Mouse (Mus musculus): ENCODE measurements around the gene Gm20388. TPM values are rescaled to one million over a fixed set of nuclear protein-coding genes. Genes with fewer than 3 reads are reported as not detected.

The Gm20388 gene
- polyA plus RNA-seq, 1 experiment, result 59.3 TPM

- no peak for TF ChIP-seq POLR2A (IDR thresholded peaks at IDR 0.05; ENCODE audit: borderline replicate concordance, extremely low read depth, insufficient read depth, insufficient read length, poor library complexity, severe bottlenecking)
- TF ChIP-seq CTCF (IDR thresholded peaks at IDR 0.05; ENCODE audit: borderline replicate concordance, extremely low read depth, insufficient read depth, insufficient read length), result no peak
- no peak for DNase-seq (ENCODE audit: low read depth)
Measured at GRCm38 (mm10) chr8:121877828-121878480, 1967.3 kb downstream of the Gm20388 start.

- TF ChIP-seq POLR2A (IDR thresholded peaks at IDR 0.05; ENCODE audit: borderline replicate concordance, extremely low read depth, insufficient read depth, insufficient read length, poor library complexity, severe bottlenecking), result no peak
- no peak for TF ChIP-seq CTCF (IDR thresholded peaks at IDR 0.05; ENCODE audit: borderline replicate concordance, extremely low read depth, insufficient read depth, insufficient read length)
- no peak for DNase-seq (ENCODE audit: low read depth)
Measured at GRCm38 (mm10) chr8:121879712-121880111, 1969.1 kb downstream of the Gm20388 start.

- TF ChIP-seq POLR2A (IDR thresholded peaks at IDR 0.05; ENCODE audit: borderline replicate concordance, extremely low read depth, insufficient read depth, insufficient read length, poor library complexity, severe bottlenecking), result no peak
- no peak for TF ChIP-seq CTCF (IDR thresholded peaks at IDR 0.05; ENCODE audit: borderline replicate concordance, extremely low read depth, insufficient read depth, insufficient read length)
- no peak for DNase-seq (ENCODE audit: low read depth)
Measured at GRCm38 (mm10) chr8:121880818-121881217, 1970.2 kb downstream of the Gm20388 start.

GRCm38 (mm10) chr8:121881921-121882320 lies 1971.3 kb downstream of the Gm20388 start:
- TF ChIP-seq POLR2A (IDR thresholded peaks at IDR 0.05; ENCODE audit: borderline replicate concordance, extremely low read depth, insufficient read depth, insufficient read length, poor library complexity, severe bottlenecking) (no peak), CTCF (IDR thresholded peaks at IDR 0.05; ENCODE audit: borderline replicate concordance, extremely low read depth, insufficient read depth, insufficient read length) (no peak)
- no peak for DNase-seq (ENCODE audit: low read depth)

- TF ChIP-seq CTCF (IDR thresholded peaks at IDR 0.05; ENCODE audit: borderline replicate concordance, extremely low read depth, insufficient read depth, insufficient read length) (no peak), POLR2A (IDR thresholded peaks at IDR 0.05; ENCODE audit: borderline replicate concordance, extremely low read depth, insufficient read depth, insufficient read length, poor library complexity, severe bottlenecking) (no peak)
- no peak for DNase-seq (ENCODE audit: low read depth)
Measured at GRCm38 (mm10) chr8:121884181-121884580, 1973.5 kb downstream of the Gm20388 start.

- TF ChIP-seq POLR2A (IDR thresholded peaks at IDR 0.05; ENCODE audit: borderline replicate concordance, extremely low read depth, insufficient read depth, insufficient read length, poor library complexity, severe bottlenecking) (no peak), CTCF (IDR thresholded peaks at IDR 0.05; ENCODE audit: borderline replicate concordance, extremely low read depth, insufficient read depth, insufficient read length) (no peak)
- DNase-seq (ENCODE audit: low read depth), result no peak
Measured at GRCm38 (mm10) chr8:121885001-121885400, 1974.4 kb downstream of the Gm20388 start.

GRCm38 (mm10) chr8:121885433-121885832 lies 1974.8 kb downstream of the Gm20388 start:
- DNase-seq (ENCODE audit: low read depth), result no peak
- TF ChIP-seq CTCF (IDR thresholded peaks at IDR 0.05; ENCODE audit: borderline replicate concordance, extremely low read depth, insufficient read depth, insufficient read length), result no peak
- no peak for TF ChIP-seq POLR2A (IDR thresholded peaks at IDR 0.05; ENCODE audit: borderline replicate concordance, extremely low read depth, insufficient read depth, insufficient read length, poor library complexity, severe bottlenecking)

- TF ChIP-seq CTCF (IDR thresholded peaks at IDR 0.05; ENCODE audit: borderline replicate concordance, extremely low read depth, insufficient read depth, insufficient read length), result no peak
- no peak for TF ChIP-seq POLR2A (IDR thresholded peaks at IDR 0.05; ENCODE audit: borderline replicate concordance, extremely low read depth, insufficient read depth, insufficient read length, poor library complexity, severe bottlenecking)
- DNase-seq (ENCODE audit: low read depth), result no peak
Measured at GRCm38 (mm10) chr8:121887547-121887946, 1976.9 kb downstream of the Gm20388 start.

- no peak for TF ChIP-seq POLR2A (IDR thresholded peaks at IDR 0.05; ENCODE audit: borderline replicate concordance, extremely low read depth, insufficient read depth, insufficient read length, poor library complexity, severe bottlenecking)
- no peak for TF ChIP-seq CTCF (IDR thresholded peaks at IDR 0.05; ENCODE audit: borderline replicate concordance, extremely low read depth, insufficient read depth, insufficient read length)
- DNase-seq (ENCODE audit: low read depth), result no peak
Measured at GRCm38 (mm10) chr8:121889317-121889716, 1978.7 kb downstream of the Gm20388 start.

- peak; percentile 47 for DNase-seq (ENCODE audit: low read depth)
- no peak for TF ChIP-seq POLR2A (IDR thresholded peaks at IDR 0.05; ENCODE audit: borderline replicate concordance, extremely low read depth, insufficient read depth, insufficient read length, poor library complexity, severe bottlenecking)
- no peak for TF ChIP-seq CTCF (IDR thresholded peaks at IDR 0.05; ENCODE audit: borderline replicate concordance, extremely low read depth, insufficient read depth, insufficient read length)
Measured at GRCm38 (mm10) chr8:121889810-121890785, 1979.5 kb downstream of the Gm20388 start.

GRCm38 (mm10) chr8:121892875-121893274 lies 1982.2 kb downstream of the Gm20388 start:
- DNase-seq (ENCODE audit: low read depth), result no peak

More at GRCm38 (mm10) chr8:121892875-121893274, 1982.2 kb downstream of the Gm20388 start:
- TF ChIP-seq POLR2A (IDR thresholded peaks at IDR 0.05; ENCODE audit: borderline replicate concordance, extremely low read depth, insufficient read depth, insufficient read length, poor library complexity, severe bottlenecking) (no peak), CTCF (IDR thresholded peaks at IDR 0.05; ENCODE audit: borderline replicate concordance, extremely low read depth, insufficient read depth, insufficient read length) (no peak)

All from brain, embryonic 14.5 days (tissue).